ENCODE assay signal across 20 mouse cellular contexts in genomic region chr4:136198846-136199245, GRCm38 (mm10). TPM values are rescaled to one million over a fixed set of nuclear protein-coding genes. Genes with fewer than 3 reads are reported as not detected.
"Had no signal": no experiment of that assay in that cellular context is flagged by ENCODE, and none has a peak within 500 bp of the region (broad histone marks: within the 10 kb centered on the region; RNA-seq: fewer than 3 reads in every experiment).

No protein-coding gene starts in this region.

- DNase-seq: kidney, adult 2 months; kidney, postnatal 25 days; layer of hippocampus, postnatal 36 days; lung, embryonic 14.5 days; right cerebral cortex, adult 18-20 months; right cerebral cortex, postnatal 14 days; right cerebral cortex, postnatal 4 days; thymus, adult 2 months; thymus, postnatal 14 days; thymus, postnatal 4 days had no signal

- H3K4me1 ChIP-seq: midbrain, embryonic 12.5 days; midbrain, embryonic 15.5 days; neural tube, embryonic 12.5 days; neural tube, embryonic 15.5 days had no signal

- H3K9me3 ChIP-seq: midbrain, embryonic 12.5 days; midbrain, embryonic 15.5 days; neural tube, embryonic 12.5 days; neural tube, embryonic 15.5 days had no signal

- H3K27ac ChIP-seq: kidney, postnatal 0 days; left cerebral cortex, adult 2 months; liver, embryonic 14.5 days; macrophage; midbrain, embryonic 12.5 days; midbrain, embryonic 15.5 days; neural tube, embryonic 12.5 days; neural tube, embryonic 15.5 days; stomach, postnatal 0 days had no signal

- H3K4me3 ChIP-seq: left cerebral cortex, adult 2 months; midbrain, embryonic 12.5 days; midbrain, embryonic 15.5 days; neural tube, embryonic 12.5 days; neural tube, embryonic 15.5 days had no signal

- H3K36me3 ChIP-seq: midbrain, embryonic 12.5 days; midbrain, embryonic 15.5 days; neural tube, embryonic 15.5 days had no signal

- H3K9ac ChIP-seq: liver, embryonic 14.5 days; lung, embryonic 14.5 days; midbrain, embryonic 12.5 days; midbrain, embryonic 15.5 days; neural tube, embryonic 12.5 days; neural tube, embryonic 15.5 days had no signal

- H3K27me3 ChIP-seq: midbrain, embryonic 15.5 days; neural tube, embryonic 12.5 days; neural tube, embryonic 15.5 days had no signal

- H3K4me2 ChIP-seq: lung, embryonic 14.5 days; midbrain, embryonic 12.5 days; midbrain, embryonic 15.5 days; neural tube, embryonic 12.5 days; neural tube, embryonic 15.5 days had no signal

- ATAC-seq: lung, postnatal 0 days; midbrain, embryonic 15.5 days had no signal

RNA-seq across cellular contexts. Expression of gene Tcea3, which starts 48.7 kb away (rescaled TPM):
- polyA plus RNA-seq: macrophage had no signal
